16 mouse cellular contexts compared by ENCODE assay signal in genomic region chr10:12144691-12145090, GRCm38 (mm10).
"Had no signal": no experiment of that assay in that cellular context is flagged by ENCODE, and none has a peak within 500 bp of the region (broad histone marks: within the 10 kb centered on the region; RNA-seq: fewer than 3 reads in every experiment).

No protein-coding gene starts in this region.

- DNase-seq: kidney, adult 18-20 months; kidney, adult 9 months; kidney, postnatal 14 days; kidney, postnatal 4 days; liver, embryonic 13.5 days; lung, adult 2 months; lung, postnatal 14 days; right cerebral cortex, adult 18-20 months; right cerebral cortex, postnatal 14 days; right cerebral cortex, postnatal 4 days; thymus, postnatal 25 days had no signal

- H3K4me1 ChIP-seq: liver, embryonic 13.5 days; midbrain, embryonic 12.5 days; midbrain, embryonic 15.5 days; neural tube, embryonic 13.5 days had no signal

- H3K27ac ChIP-seq: liver, embryonic 13.5 days; macrophage; midbrain, embryonic 12.5 days; midbrain, embryonic 15.5 days; neural tube, embryonic 13.5 days; stomach, postnatal 0 days had no signal

- H3K9me3 ChIP-seq: liver, embryonic 13.5 days; midbrain, embryonic 12.5 days; midbrain, embryonic 15.5 days; neural tube, embryonic 13.5 days had no signal

- H3K36me3 ChIP-seq: liver, embryonic 13.5 days; midbrain, embryonic 12.5 days; midbrain, embryonic 15.5 days; neural tube, embryonic 13.5 days had no signal

- ATAC-seq: midbrain, embryonic 15.5 days had no signal

- H3K4me2 ChIP-seq: liver, embryonic 13.5 days; midbrain, embryonic 12.5 days; midbrain, embryonic 15.5 days; neural tube, embryonic 13.5 days had no signal

- H3K4me3 ChIP-seq: liver, embryonic 13.5 days; midbrain, embryonic 12.5 days; midbrain, embryonic 15.5 days; neural tube, embryonic 13.5 days had no signal

- H3K9ac ChIP-seq: liver, embryonic 13.5 days; midbrain, embryonic 12.5 days; midbrain, embryonic 15.5 days; neural tube, embryonic 13.5 days had no signal

- H3K27me3 ChIP-seq: liver, embryonic 13.5 days; midbrain, embryonic 12.5 days; midbrain, embryonic 15.5 days; neural tube, embryonic 13.5 days had no signal
